Mouse (Mus musculus): ENCODE data around the gene Gclc. TPM values are rescaled to one million over a fixed set of nuclear protein-coding genes. Genes with fewer than 3 reads are reported as not detected.

Gene Gclc
- total RNA-seq, 1 experiment: 25.2 TPM

DNA sequence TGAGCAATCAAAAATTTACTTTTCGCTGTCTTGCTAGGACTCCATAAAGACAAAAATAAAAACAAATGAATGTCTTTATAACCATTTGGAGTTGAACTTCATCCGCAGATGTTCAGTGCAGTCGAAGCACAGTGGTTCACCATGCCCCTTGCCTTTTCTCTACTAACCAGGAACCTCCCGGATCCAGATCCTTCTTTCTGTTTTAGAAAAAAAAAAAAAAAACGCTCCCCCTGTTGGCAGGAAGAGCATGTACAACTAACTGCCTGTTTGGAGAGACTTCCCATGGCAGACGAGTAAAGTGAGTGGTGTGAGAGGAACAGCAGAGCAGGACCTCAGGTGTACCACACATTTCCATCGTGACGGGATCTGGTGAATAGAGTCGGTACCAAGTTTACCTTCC, 1.7 kb downstream of the Gclc start:
- Histone ChIP-seq H3K4me1 (ENCODE audit: control insufficient read depth in 2 of 2, insufficient read depth in 2 of 2, low read length in 2 of 2, poor library complexity in 1 of 2) (peaks cover 0 to 5% of the 10 kb centered on the region in 2 experiments; a peak in 2 of 4 replicates), H3K9me3 (ENCODE audit: control insufficient read depth, insufficient read depth, low read depth, low read length) (no peaks in the 10 kb centered on the region), H3K27ac (ENCODE audit: insufficient read depth, low read depth, low read length, poor library complexity, severe bottlenecking) (no peak overlapping the region), H3K36me3 (ENCODE audit: control insufficient read depth, insufficient read depth, low read length, poor library complexity, severe bottlenecking) (peaks cover 2% of the 10 kb centered on the region; the same call in 1 of the 2 replicates), H3K9ac (ENCODE audit: insufficient read depth, low read depth, low read length, poor library complexity, severe bottlenecking) (no peak overlapping the region), H3K4me3 (ENCODE audit: insufficient read depth in 1 of 2, low read depth in 1 of 2, low read length in 2 of 2, poor library complexity in 1 of 2, severe bottlenecking in 1 of 2) (peak overlapping the region in 1 of 2 experiments; percentile 88; a peak in 2 of 4 replicates)
- DNase-seq (ENCODE audit: low read depth, low spot score): peak; percentile 43
- TF ChIP-seq ZC3H11A (IDR thresholded peaks at IDR 0.05; ENCODE audit: borderline replicate concordance, low read depth, low read length) (no peak), CHD2 (IDR thresholded peaks at IDR 0.05; ENCODE audit: low read depth, low read length) (no peak), ZNF384 (IDR thresholded peaks at IDR 0.05; ENCODE audit: low read depth, low read length) (peak; percentile 97)
- in situ Hi-C loops (cut with MboI; ENCODE audit: low sequenced_read_pairs in 2 of 2, unreplicated experiment in 2 of 2): no loop called here

GRCm38 (mm10) chr9:77757331-77757730, 3.0 kb downstream of the Gclc start:
- Histone ChIP-seq H3K9me3 (ENCODE audit: control insufficient read depth, insufficient read depth, low read depth, low read length) (no peaks in the 10 kb centered on the region), H3K4me3 (ENCODE audit: insufficient read depth in 1 of 2, low read depth in 1 of 2, low read length in 2 of 2, poor library complexity in 1 of 2, severe bottlenecking in 1 of 2) (no peak overlapping the region), H3K9ac (ENCODE audit: insufficient read depth, low read depth, low read length, poor library complexity, severe bottlenecking) (no peak overlapping the region), H3K36me3 (ENCODE audit: control insufficient read depth, insufficient read depth, low read length, poor library complexity, severe bottlenecking) (peaks cover 2% of the 10 kb centered on the region; the same call in 1 of the 2 replicates), H3K4me1 (ENCODE audit: control insufficient read depth in 2 of 2, insufficient read depth in 2 of 2, low read length in 2 of 2, poor library complexity in 1 of 2) (peaks cover 0 to 5% of the 10 kb centered on the region in 2 experiments; a peak in 2 of 4 replicates), H3K27ac (ENCODE audit: insufficient read depth, low read depth, low read length, poor library complexity, severe bottlenecking) (no peak overlapping the region)
- in situ Hi-C loops (cut with MboI; ENCODE audit: low sequenced_read_pairs in 2 of 2, unreplicated experiment in 2 of 2): no loop called here
- no peak for DNase-seq (ENCODE audit: low read depth, low spot score)
- TF ChIP-seq MAFK (IDR thresholded peaks at IDR 0.05; ENCODE audit: insufficient read depth, low read depth, low read length) (no peak), ZNF384 (IDR thresholded peaks at IDR 0.05; ENCODE audit: low read depth, low read length) (no peak), CHD2 (IDR thresholded peaks at IDR 0.05; ENCODE audit: low read depth, low read length) (no peak), HCFC1 (IDR thresholded peaks at IDR 0.05; ENCODE audit: borderline replicate concordance, insufficient read depth, low read length) (no peak), ZC3H11A (IDR thresholded peaks at IDR 0.05; ENCODE audit: borderline replicate concordance, low read depth, low read length) (no peak)

GRCm38 (mm10) chr9:77758481-77758880, 4.1 kb downstream of the Gclc start:
- no peak for TF ChIP-seq MAFK (IDR thresholded peaks at IDR 0.05; ENCODE audit: insufficient read depth, low read depth, low read length)
- no peak for TF ChIP-seq CHD2 (IDR thresholded peaks at IDR 0.05; ENCODE audit: low read depth, low read length)
- no peak for TF ChIP-seq HCFC1 (IDR thresholded peaks at IDR 0.05; ENCODE audit: borderline replicate concordance, insufficient read depth, low read length)
- no peak for TF ChIP-seq ZC3H11A (IDR thresholded peaks at IDR 0.05; ENCODE audit: borderline replicate concordance, low read depth, low read length)
- TF ChIP-seq ZNF384 (IDR thresholded peaks at IDR 0.05; ENCODE audit: low read depth, low read length): no peak
- no peak overlapping the region for H3K27ac ChIP-seq (ENCODE audit: insufficient read depth, low read depth, low read length, poor library complexity, severe bottlenecking)
- H3K9ac ChIP-seq (ENCODE audit: insufficient read depth, low read depth, low read length, poor library complexity, severe bottlenecking): no peak overlapping the region
- no peak overlapping the region for H3K4me3 ChIP-seq (ENCODE audit: insufficient read depth in 1 of 2, low read depth in 1 of 2, low read length in 2 of 2, poor library complexity in 1 of 2, severe bottlenecking in 1 of 2)
- DNase-seq (ENCODE audit: low read depth, low spot score): no peak
- peaks cover 3% of the 10 kb centered on the region; the same call in 1 of the 2 replicates for H3K36me3 ChIP-seq (ENCODE audit: control insufficient read depth, insufficient read depth, low read length, poor library complexity, severe bottlenecking)
- in situ Hi-C loops (cut with MboI; ENCODE audit: low sequenced_read_pairs in 2 of 2, unreplicated experiment in 2 of 2): no loop called here
- no peaks in the 10 kb centered on the region for H3K9me3 ChIP-seq (ENCODE audit: control insufficient read depth, insufficient read depth, low read depth, low read length)
- H3K4me1 ChIP-seq (ENCODE audit: control insufficient read depth in 2 of 2, insufficient read depth in 2 of 2, low read length in 2 of 2, poor library complexity in 1 of 2): peaks cover 0 to 5% of the 10 kb centered on the region in 2 experiments; a peak in 2 of 4 replicates

DNA sequence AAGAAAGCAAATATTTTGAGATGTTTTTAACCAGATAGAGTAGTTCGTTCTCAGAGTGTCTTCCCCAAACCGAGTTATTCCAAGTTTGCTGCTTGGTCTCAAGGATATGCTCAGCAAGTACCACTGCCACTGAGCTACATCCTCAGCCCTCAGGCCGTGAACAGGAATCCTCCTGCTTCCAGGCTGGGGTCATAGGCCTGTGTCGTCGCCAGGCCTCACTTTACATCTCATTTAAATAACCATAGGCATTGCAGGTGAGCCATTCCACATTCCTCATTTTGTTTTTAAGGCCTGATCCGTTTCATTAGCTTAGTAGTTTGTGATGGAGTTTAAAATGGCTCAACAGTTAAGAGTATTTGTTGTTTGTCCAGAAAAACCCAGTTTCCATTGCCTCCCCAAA, 4.8 kb downstream of the Gclc start:
- DNase-seq (ENCODE audit: low read depth, low spot score): no peak
- no peak overlapping the region for H3K27ac ChIP-seq (ENCODE audit: insufficient read depth, low read depth, low read length, poor library complexity, severe bottlenecking)
- no peaks in the 10 kb centered on the region for H3K9me3 ChIP-seq (ENCODE audit: control insufficient read depth, insufficient read depth, low read depth, low read length)

More for the DNA sequence above, 4.8 kb downstream of the Gclc start:
- peaks cover 4% of the 10 kb centered on the region; the same call in 1 of the 2 replicates for H3K36me3 ChIP-seq (ENCODE audit: control insufficient read depth, insufficient read depth, low read length, poor library complexity, severe bottlenecking)
- TF ChIP-seq HCFC1 (IDR thresholded peaks at IDR 0.05; ENCODE audit: borderline replicate concordance, insufficient read depth, low read length): no peak
- no peak for TF ChIP-seq MAFK (IDR thresholded peaks at IDR 0.05; ENCODE audit: insufficient read depth, low read depth, low read length)
- TF ChIP-seq ZNF384 (IDR thresholded peaks at IDR 0.05; ENCODE audit: low read depth, low read length): no peak
- TF ChIP-seq ZC3H11A (IDR thresholded peaks at IDR 0.05; ENCODE audit: borderline replicate concordance, low read depth, low read length): no peak
- no peak for TF ChIP-seq CHD2 (IDR thresholded peaks at IDR 0.05; ENCODE audit: low read depth, low read length)
- peaks cover 0 to 3% of the 10 kb centered on the region in 2 experiments; a peak in 2 of 4 replicates for H3K4me1 ChIP-seq (ENCODE audit: control insufficient read depth in 2 of 2, insufficient read depth in 2 of 2, low read length in 2 of 2, poor library complexity in 1 of 2)
- in situ Hi-C loops (cut with MboI; ENCODE audit: low sequenced_read_pairs in 2 of 2, unreplicated experiment in 2 of 2): no loop called here
- H3K9ac ChIP-seq (ENCODE audit: insufficient read depth, low read depth, low read length, poor library complexity, severe bottlenecking): no peak overlapping the region
- H3K4me3 ChIP-seq (ENCODE audit: insufficient read depth in 1 of 2, low read depth in 1 of 2, low read length in 2 of 2, poor library complexity in 1 of 2, severe bottlenecking in 1 of 2): no peak overlapping the region
